Mouse (Mus musculus): ENCODE results near the gene 4933417A18Rik.
A peak's percentile ranks its signal among the peaks of the same experiment; 100 is the strongest.
"Not testable (repeated sequence)": the region's sequence is repeated elsewhere in the genome, so short reads cannot be mapped to it uniquely, and the experiment has no call there.

4933417A18Rik gene

DNA sequence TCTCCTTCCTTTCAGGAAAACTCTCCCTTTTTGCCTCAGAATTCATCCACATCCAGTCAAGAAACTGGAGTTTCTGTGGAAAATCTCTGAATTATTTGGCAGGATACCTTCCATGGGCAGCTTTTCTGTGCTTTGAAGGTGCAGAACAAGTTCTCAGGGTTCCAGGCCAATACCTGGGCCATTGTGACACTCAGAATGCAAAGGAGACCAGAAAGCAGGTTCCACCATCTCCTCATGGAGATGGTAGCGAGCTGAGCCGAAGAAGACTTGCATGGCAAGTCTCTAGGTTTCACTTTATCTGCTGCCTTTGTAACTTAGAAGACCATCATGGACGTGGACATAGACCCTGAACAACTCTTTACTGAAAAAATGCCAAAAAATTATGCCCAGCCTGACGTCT lies at the start of gene 4933417A18Rik, which contains the start of gene Fam217a:
4933417A18Rik (plus strand) TSS at position 200 of the 400 bp plus-strand sequence.
Fam217a (minus strand) TSS at position 101 of the 400 bp plus-strand sequence.
- no peak for DNase-seq (ENCODE audit: inconsistent ontology term)

DNA sequence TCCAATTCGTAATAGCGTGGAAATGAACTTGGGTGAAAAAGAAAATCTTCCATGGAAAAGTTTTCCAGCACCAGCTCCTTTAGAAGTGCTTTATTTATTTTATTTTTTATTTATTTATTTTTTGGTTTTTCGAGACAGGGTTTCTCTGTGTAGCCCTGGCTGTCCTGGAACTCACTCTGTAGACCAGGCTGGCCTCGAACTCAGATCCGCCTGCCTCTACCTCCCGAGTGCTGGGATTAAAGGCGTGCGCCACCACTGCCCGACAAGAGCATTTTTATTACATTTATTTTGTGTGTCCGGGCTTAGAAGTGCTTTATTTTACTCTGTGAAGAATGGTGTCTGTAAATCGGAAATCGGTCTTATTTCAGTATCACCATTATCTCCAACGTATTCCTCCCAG lies 49.5 kb upstream of the 4933417A18Rik start:
- not testable (repeated sequence) for DNase-seq (ENCODE audit: inconsistent ontology term)

DNA sequence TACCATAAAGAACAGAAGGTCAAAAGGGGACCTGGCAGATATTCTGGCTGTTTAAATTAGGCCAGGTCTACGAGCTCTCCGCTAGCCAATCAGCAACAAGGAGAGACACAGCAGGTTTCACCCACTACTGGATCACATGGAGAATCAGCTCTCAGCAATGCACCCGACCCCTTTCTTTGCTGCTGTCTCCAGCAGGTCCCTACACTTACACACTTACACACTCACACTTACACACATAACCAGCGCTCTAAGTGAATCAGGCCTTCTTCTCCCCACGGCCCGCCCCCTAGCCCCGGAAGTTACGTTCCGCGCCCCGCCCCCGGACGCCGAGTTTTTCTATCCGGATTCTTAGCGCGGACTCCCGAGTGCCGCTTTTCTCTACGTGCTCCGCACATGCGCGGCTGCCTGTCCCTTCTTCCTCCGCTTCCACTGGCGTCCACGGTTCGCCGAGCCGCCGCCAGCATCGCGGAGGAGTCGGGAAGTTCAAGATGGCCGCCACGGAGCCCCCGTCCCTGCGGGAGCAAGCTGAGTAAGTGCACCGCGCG lies 49.0 kb upstream of the 4933417A18Rik start, which contains the start of gene Prpf4b:
Prpf4b (plus strand) TSS at position 137 of the 545 bp plus-strand sequence.
- peak; percentile 96 for DNase-seq (ENCODE audit: inconsistent ontology term)

DNA sequence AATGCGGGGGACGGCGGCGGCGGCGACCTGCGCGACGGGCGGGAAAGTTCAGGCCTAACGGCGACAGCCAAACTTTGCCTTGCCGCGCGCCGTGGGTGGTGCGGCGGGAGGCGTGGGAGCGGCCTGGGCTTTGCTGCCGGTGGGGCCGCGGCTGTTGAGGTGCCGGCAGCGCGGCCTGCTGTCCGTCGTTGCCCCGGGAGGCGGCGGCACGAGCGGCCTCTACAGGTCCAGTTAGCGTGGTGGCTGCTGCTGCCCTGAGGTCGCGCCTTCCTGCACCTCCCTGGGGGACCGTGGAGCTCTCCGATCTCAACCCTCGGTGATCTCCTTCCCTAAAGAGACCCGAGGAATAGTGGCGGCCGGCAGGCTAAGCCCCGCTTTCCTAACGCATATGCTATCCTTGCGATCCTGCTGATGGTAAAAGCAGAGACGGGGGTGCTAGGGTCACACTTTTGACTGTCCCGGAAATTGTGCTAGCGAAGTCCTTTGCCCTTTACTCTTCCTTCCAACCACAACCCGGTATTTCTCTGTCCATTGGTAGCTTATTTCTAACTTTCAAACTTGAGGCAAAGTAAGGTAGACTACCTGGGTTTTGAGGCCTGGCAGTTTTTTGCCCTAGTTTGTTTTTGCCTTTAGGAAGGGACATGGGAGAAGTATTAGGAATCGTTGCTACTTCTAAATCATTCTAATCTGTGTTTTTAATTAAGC lies 48.3 kb upstream of the 4933417A18Rik start:
- DNase-seq (ENCODE audit: inconsistent ontology term), result peak; percentile 79

DNA sequence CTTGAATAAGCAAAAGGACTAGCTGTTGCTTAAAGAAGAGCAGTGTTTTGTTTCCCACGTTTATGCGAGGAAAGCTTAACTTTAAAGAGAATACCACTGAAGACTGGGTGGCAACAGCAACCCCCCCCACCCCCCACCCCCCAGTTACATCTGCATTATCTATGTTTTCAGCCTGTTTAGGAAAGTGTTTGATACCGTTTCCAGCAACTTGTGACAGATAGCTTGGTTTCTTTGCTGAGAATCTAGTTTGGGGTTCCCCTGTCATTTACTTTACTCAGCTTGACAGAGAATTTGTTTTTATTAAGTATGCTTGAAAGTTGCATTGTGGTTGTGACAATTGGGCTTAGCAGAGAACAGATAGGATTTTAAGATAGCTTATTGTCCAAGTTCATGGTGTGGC lies 47.7 kb upstream of the 4933417A18Rik start:
- DNase-seq (ENCODE audit: inconsistent ontology term), result no peak

DNA sequence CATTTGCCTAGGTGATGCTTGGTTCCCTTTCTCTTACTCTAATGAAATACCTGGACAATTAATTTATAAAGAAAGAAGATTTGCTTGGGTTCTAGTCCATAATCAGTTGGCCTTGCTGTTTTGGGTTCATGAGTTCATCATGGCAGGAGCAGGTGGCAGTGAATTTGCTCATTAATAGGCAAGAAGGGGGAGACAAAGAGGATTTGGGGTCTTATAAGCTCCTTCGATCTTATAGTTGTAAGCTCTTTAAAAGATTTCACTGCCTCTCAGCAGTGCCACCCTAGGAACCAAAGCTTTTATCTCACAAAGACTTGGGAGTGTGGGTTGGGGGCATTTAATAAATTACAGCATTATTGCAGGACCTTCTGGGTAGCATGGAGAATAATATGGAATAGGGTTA lies 31.3 kb upstream of the 4933417A18Rik start:
- no peak for DNase-seq (ENCODE audit: inconsistent ontology term)

DNA sequence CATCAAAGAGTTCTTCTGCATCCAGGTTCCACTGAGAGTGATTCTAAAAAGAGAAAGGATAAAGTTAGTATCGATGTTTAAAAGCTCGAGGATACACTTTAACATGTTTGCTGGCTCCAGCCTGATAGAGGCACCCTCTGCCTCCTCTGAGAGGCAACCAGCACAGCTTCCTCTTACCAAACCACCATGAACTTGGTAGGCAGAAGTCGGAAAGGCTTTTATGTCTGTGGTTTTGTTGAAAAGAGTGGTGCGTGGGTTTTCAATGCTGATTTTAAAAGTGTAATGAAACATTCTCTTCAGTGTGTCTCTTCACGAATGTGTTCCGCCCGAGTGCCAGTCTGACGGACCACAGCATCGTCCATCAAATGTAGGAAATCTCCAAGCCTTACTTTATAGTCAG lies 9.6 kb upstream of the 4933417A18Rik start:
- no peak for DNase-seq (ENCODE audit: inconsistent ontology term)

DNA sequence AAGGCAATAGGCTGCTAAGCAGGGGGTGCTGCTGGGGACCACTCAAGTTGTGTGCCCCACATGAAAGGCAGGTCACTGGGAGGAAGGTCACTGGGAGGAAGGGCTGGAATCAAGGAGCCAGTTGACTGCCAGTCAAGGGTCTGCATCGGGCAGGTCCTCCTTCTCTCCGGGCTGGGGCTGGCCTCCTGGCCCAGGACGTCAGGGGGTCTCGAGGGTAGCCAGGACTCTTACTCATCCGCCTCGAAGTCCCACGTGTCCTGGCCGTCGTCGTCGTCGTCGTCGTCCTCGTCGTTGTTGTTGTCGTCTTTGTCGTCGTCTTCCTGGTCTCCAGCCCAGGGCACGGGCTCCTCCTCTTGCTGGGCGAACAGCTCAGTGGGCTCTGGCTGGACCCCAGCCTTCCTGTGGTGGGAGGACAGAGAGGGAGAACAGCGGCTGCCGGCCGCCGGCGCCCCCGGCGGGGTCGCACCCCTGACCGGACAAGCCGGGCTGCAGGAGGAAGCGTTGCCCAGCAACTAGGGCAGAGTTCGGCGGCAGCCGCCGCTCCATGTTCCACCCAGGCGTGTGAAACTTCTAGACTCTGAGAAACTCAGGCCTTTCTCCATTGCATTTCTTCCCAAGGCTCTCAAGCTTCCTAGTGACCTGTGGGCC lies 7.6 kb upstream of the 4933417A18Rik start:
- DNase-seq (ENCODE audit: inconsistent ontology term), result peak; percentile 4

DNA sequence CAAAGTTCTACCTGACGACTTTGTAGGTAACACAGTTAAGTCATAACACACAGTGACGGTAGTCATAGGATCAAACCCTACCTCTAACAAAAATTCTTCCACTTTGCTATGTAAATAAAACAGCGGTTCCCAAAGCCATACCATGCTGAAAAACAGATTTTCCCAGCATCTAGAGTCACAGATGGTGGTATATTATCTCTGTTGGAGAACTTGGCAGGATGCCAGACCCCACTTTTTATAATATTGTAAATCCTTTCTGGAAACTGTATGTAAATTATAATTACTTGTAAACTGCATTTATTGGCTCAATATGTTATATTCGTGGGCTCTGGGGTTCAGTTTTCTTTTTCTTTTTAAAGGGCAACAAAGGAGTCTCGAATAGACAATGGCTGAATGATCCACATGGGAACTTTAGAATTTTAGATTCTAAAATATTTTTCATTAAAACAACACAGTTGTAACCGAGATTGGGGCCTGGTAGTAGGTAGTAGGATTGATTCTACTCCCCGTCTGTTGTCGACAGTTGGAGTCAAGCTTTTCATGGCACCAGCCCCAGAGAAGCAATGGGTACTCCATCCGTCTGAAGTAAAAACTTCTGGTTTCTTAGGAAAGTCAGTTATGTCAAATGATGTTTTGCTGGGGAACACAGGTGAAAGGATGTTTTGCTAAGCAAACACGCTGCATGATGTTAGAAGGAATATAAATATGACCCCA lies 10.9 kb downstream of the 4933417A18Rik start:
- no peak for DNase-seq (ENCODE audit: inconsistent ontology term)

DNA sequence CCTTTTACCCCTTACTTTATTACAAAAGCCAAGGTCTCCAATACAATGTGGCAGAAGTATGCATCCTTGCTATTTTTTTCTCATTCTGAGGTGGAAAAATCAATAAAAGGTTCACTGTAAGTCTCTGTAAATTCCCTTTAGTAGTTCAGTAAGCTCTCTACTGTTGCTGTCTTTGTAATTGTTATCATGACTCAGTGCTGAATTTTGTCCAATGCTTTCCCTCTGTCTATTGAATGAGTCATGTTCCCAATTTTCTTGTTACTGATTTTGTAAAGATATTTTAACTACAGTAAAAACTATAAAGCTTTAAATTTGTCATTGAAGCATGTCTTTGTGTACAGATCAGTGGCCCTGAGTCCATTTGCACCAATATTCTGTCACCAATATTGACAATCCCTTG lies 18.2 kb downstream of the 4933417A18Rik start:
- peak; percentile 52 for DNase-seq (ENCODE audit: inconsistent ontology term)

DNA sequence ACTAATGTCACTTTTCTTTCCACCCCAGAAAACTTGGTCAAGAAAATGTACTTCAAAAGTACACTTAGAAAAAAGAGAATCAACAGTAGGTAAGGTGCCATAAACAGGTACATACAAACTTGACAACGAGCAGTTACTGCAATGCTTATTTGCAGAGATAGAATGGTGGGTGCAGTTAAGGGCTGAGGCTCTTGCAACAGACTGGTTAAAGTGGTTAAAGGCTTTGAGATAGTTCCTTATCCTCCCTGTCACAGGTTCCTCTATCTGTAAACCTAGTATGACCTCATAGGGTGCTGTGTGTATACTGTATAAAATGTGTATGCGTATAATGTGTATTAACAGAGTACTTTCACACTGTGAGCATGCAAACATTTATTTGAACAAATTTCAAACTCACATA lies 27.2 kb downstream of the 4933417A18Rik start:
- not testable (repeated sequence) for DNase-seq (ENCODE audit: inconsistent ontology term)

DNA sequence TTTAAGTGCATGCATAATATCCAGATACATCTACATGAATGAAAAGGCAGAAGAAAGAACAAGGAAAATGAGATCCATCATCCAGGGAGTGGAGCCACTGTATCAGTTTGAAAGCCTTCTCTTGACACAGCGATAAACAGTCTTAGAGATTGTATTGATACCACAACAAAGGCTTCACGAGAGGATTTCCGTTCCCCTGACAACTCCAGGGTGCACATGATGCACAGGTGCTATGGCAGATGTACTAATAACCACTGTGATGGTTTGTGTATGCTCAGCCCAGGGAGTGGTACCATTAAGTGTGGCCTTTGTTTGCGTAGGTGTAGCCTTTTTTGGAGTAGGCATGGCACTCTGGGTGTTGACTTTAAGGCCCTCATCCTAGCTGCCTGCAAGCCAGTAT lies 32.7 kb downstream of the 4933417A18Rik start:
- DNase-seq (ENCODE audit: inconsistent ontology term), result no peak

DNA sequence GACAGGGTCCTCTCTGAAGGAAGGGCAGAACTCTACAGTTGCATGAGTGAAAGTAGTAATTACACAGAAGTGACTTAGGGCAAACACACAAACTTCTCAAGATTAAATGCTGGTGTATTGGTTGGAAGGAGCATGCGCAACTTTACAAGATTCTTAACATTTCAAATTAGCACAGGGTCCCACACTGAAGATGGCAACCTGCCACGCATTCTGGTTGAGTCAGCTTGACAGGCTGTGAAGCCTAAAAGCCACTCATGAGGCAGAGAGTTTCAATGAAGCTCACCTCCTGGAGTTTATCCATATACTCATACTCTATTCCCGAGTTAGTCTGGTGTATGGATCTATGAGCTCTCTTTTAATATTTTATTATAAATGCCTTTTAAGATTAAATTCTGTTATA lies 33.9 kb downstream of the 4933417A18Rik start:
- DNase-seq (ENCODE audit: inconsistent ontology term), result not testable (repeated sequence)

DNA sequence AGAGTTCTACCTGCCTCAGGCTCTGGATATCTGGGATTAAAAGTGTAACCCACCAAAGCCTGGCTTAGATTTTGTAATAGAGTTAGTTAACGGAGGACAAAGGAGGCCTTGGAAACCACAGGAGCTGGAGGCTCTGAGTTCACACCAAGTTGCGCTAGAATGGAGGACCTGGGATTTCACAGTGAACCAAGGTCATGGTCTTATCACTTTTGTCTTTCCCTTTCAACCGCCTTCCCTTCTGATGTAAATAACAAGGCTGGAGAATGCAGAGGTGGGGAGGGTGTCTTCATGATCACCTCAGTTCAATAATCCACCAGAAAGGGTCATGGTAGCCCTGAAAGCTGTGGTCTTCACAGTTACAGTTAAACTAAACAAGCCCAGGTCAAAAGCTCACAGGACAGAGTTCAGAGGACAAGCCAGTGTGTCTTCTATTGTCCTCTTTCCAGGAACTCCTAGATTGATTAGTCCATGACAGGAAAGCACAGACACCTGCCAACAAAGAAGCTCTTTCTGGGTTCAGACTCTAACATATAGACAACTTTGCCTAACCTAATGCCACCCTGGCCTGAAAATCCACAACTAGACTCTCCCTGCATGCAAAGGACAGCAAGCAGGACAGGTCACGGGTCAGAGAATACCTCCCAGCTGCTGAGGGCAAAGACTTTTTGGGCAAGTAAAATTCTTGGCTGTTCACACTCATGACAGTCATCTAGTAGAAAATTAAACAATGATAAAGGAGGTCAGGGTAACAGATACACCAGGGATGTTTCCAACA lies 37.0 kb downstream of the 4933417A18Rik start:
- no peak for DNase-seq (ENCODE audit: inconsistent ontology term)

DNA sequence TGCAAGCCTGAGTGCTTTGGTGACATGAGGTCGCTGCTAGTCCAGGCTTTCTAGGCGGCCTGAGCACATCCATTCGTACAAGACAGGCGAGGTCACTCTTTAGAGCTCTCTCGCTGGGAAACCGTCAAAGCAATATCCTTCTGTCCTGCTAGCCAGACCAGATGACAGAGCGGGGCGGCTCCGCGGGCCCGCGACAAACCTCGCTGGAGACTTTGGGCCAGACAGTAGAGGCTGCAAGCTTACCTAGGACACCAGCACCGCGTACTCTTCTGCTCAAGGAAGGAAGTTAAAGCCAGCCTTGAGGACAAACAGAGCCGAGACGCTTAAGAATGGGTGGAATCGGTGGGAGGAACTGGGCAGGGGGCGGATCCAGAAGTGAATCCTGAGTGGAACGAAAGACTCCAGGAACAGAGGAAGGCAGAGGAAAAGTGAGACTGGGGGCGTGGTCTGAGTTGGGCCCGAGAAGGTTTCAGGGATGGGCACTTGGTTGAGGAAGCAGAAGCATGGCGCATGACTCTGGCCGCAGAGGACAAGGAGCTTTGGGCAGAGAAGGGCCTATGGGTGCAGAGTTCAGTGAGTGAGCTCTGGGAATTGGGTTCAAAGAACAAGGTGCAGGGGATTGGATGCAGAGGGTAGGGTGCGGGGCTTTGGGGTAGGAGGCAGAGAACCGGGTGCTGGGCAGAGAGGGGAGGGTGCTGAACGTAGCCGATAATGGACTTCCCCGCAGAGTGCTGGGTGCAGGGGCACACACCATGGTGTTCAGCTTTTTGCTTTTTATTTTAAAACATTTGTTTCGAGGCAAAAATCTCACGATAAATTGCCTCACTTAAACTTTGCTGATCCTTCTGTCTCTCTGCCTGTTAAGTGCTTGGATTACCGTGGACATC lies 39.5 kb downstream of the 4933417A18Rik start, which contains the start of gene Eci3:
Eci3 (minus strand) TSS at position 300 of the 887 bp plus-strand sequence.
- DNase-seq (ENCODE audit: inconsistent ontology term), result peak; percentile 54

DNA sequence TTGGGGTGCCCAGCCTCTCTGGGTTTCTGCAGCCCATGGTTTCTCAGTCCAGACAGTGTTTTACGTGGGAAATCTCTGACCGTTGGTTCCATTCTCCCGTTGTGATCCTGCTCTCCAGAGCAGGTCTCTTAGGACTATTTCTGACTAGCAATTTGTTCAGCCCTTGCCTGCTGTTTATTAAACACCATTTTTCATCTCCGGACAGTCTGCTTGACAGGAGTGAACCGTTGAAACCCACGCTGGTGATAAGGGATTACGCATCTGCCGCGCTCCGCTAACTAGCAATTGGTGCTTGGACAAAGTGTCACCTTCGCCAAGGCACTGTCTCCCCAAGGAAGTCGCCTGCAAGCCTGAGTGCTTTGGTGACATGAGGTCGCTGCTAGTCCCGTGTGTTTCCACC lies 40.2 kb downstream of the 4933417A18Rik start:
- no peak for DNase-seq (ENCODE audit: inconsistent ontology term)

DNA sequence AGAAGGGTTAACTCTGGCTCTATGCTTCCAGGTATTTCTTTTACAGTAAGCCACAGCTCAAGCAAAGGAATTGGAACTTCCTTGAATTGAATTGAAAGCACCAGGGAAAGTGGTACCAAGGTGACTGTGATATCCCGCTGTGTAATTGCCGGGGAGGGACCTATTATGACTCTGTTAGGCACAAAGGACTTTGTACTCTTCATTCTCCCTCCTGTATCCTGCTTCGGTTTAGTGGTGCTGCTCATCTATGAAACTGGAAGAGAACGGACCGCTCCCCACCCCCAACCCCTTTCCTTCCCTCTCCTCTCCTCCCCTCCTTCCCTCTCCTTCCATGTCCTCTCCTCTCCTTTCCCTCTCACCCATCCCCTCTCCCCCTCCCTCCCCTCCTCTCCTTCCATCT lies 40.7 kb downstream of the 4933417A18Rik start:
- DNase-seq (ENCODE audit: inconsistent ontology term), result no peak

DNA sequence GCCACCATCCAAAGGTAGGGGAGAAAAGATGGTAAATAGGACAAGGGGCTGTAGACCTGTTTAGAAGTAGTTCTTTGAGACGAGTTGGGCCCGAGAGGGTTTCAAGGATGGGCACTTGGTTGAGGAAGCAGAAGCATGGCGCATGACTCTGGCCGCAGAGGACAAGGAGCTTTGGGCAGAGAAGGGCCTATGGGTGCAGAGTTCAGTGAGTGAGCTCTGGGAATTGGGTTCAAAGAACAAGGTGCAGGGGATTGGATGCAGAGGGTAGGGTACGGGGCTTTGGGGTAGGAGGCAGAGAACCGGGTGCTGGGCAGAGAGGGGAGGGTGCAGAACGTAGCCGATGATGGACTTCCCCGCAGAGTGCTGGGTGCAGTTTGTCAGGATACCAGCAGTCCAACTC lies 41.4 kb downstream of the 4933417A18Rik start:
- DNase-seq (ENCODE audit: inconsistent ontology term), result not testable (repeated sequence)

DNA sequence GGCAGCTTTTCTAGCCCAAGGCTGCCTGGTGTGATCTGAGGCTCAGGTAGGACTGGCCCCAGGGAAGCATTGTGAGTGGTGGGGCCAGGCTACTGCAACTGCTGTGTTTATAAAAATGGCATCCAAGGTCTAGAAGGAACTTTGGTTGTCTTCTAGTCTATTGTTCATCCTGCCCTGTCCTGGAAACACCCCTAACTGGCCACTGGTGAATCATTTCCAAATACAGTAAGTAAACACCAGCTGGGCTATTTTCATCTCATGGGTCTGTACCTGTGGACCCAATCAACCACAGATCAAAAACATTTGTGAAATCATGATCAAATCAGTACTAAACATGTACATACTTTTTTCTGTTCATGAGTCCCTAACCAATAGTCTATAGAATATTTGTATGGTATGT lies 48.2 kb downstream of the 4933417A18Rik start:
- DNase-seq (ENCODE audit: inconsistent ontology term), result not testable (repeated sequence)

DNA sequence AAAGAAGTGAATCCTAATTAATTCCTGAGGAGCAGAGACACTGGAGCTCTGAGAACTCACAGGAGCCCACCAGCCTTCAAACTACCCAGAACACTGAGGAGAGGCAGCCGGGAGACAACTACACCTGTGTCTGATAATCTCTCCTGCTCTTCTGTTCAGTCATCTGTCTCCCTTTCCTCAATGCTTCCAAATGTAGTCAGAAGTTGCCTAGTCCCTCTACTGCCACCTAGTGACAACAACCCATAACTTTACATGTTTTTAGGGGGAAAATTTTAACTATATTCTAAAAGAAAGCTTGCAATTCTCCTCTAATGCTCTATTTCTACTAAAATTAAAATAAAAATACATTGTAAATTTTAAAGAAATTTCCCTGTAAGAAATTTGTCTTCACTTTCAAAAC lies 48.9 kb downstream of the 4933417A18Rik start:
- DNase-seq (ENCODE audit: inconsistent ontology term), result peak; percentile 17

All from Muller cell, postnatal 12 days (primary cell).